Mouse (Mus musculus): ENCODE measurements at regions not wholly inside any gene's neighbourhood (a gene's known extent, or its start where the extent isn't known, plus 50 kb on each side); places are given as distances from the start of the nearest gene placed in this dataset.
"Not testable (repeated sequence)": the region's sequence is repeated elsewhere in the genome, so short reads cannot be mapped to it uniquely, and the experiment has no call there.

GRCm38 (mm10) chr11:26708636-26709035 is 114.8 kb upstream of the Vrk2 start:
- DNase-seq (ENCODE audit: low read depth, low spot score) = no peak

- DNase-seq (ENCODE audit: low read depth, low spot score) = no peak
Observed at GRCm38 (mm10) chr11:26683850-26684249, 90.1 kb upstream of the Vrk2 start.

- DNase-seq (ENCODE audit: low read depth, low spot score) = no peak
Observed at GRCm38 (mm10) chr11:26667251-26667650, 73.5 kb upstream of the Vrk2 start.

GRCm38 (mm10) chr11:26660878-26661277 is 67.1 kb upstream of the Vrk2 start:
- no peak for DNase-seq (ENCODE audit: low read depth, low spot score)

GRCm38 (mm10) chr11:26649165-26649564 is 55.4 kb upstream of the Vrk2 start:
- DNase-seq (ENCODE audit: low read depth, low spot score) = not testable (repeated sequence)

Data from 3T3-L1 (cell line).